Mouse (Mus musculus): Measurements from ENCODE around the gene 1700012B09Rik. TPM values are rescaled to one million over a fixed set of nuclear protein-coding genes. Genes with fewer than 3 reads are reported as not detected.

1700012B09Rik gene
- not detected for total RNA-seq (2021)
- long read RNA-seq, experiment 1, result 0 reads
- long read RNA-seq, experiment 2, result 0 reads

GRCm38 (mm10) chr9:14770803-14771471, at the start of gene 1700012B09Rik:
TSS of gene 1700012B09Rik (minus strand) at chr9:14771030.
- no peak for DNase-seq (ENCODE audit: extremely low spot score in 1 of 2, low spot score in 2 of 2)
- intact Hi-C loops (cut with DNase I), result loop anchor here (5.0 kb wide), 1 partner anchor 401 kb away; no protein-coding TSS in a partner anchor
- TF ChIP-seq CTCF (IDR thresholded peaks at IDR 0.05), result no peak
- H3K4me3 ChIP-seq, result no peak within 1 kb of the TSS
- H3K27ac ChIP-seq, result no peak within 1 kb of the TSS

GRCm38 (mm10) chr9:14810111-14810510, 39.3 kb upstream of the 1700012B09Rik start:
- intact Hi-C loops (cut with DNase I), result no loop called here
- TF ChIP-seq CTCF (IDR thresholded peaks at IDR 0.05), result no peak
- no peak overlapping the region for H3K4me3 ChIP-seq
- H3K27ac ChIP-seq, result peak overlapping the region; percentile 41
- DNase-seq (ENCODE audit: extremely low spot score in 1 of 2, low spot score in 2 of 2), result peak in 1 of 2 experiments; percentile 42

GRCm38 (mm10) chr9:14806786-14807185, 36.0 kb upstream of the 1700012B09Rik start:
- no peak overlapping the region for H3K4me3 ChIP-seq
- intact Hi-C loops (cut with DNase I), result no loop called here
- H3K27ac ChIP-seq, result no peak overlapping the region
- TF ChIP-seq CTCF (IDR thresholded peaks at IDR 0.05), result no peak
- DNase-seq (ENCODE audit: extremely low spot score in 1 of 2, low spot score in 2 of 2), result no peak

GRCm38 (mm10) chr9:14805714-14806113, 34.9 kb upstream of the 1700012B09Rik start:
- no peak overlapping the region for H3K4me3 ChIP-seq
- no peak overlapping the region for H3K27ac ChIP-seq
- DNase-seq (ENCODE audit: extremely low spot score in 1 of 2, low spot score in 2 of 2), result no peak
- TF ChIP-seq CTCF (IDR thresholded peaks at IDR 0.05), result no peak
- intact Hi-C loops (cut with DNase I), result no loop called here

- Histone ChIP-seq H3K27ac (no peak overlapping the region), H3K4me3 (no peak overlapping the region)
- intact Hi-C loops (cut with DNase I), result no loop called here
- DNase-seq (ENCODE audit: extremely low spot score in 1 of 2, low spot score in 2 of 2), result no peak
- TF ChIP-seq CTCF (IDR thresholded peaks at IDR 0.05), result no peak
These were observed 16.5 kb upstream of the 1700012B09Rik start for GRCm38 (mm10) chr9:14787356-14787755.

- H3K27ac ChIP-seq, result peak within 1 kb of the TSS; percentile 87
- intact Hi-C loops (cut with DNase I), result loop anchor here (2.0 kb wide), 1 partner anchor 76 kb away; the partner anchor contains the start of gene Gpr83
- DNase-seq (ENCODE audit: extremely low spot score in 1 of 2, low spot score in 2 of 2), result peak; percentile 89 to 90
- H3K4me3 ChIP-seq, result peak within 1 kb of the TSS; percentile 72
- no peak for TF ChIP-seq CTCF (IDR thresholded peaks at IDR 0.05)
These were observed 13.5 kb upstream of the 1700012B09Rik start, which contains the start of the genes Mre11a and Ankrd49 for GRCm38 (mm10) chr9:14784039-14785002. TSS of gene Mre11a (plus strand) at chr9:14784654. TSS of gene Ankrd49 (minus strand) at chr9:14784856.

- no peak for TF ChIP-seq CTCF (IDR thresholded peaks at IDR 0.05)
- intact Hi-C loops (cut with DNase I), result no loop called here
- no peak overlapping the region for H3K4me3 ChIP-seq
- H3K27ac ChIP-seq, result no peak overlapping the region
- no peak for DNase-seq (ENCODE audit: extremely low spot score in 1 of 2, low spot score in 2 of 2)
These were observed 7.5 kb upstream of the 1700012B09Rik start for GRCm38 (mm10) chr9:14778341-14778740.

GRCm38 (mm10) chr9:14773813-14774212, 3.0 kb upstream of the 1700012B09Rik start:
- no peak for DNase-seq (ENCODE audit: extremely low spot score in 1 of 2, low spot score in 2 of 2)
- no peak overlapping the region for H3K27ac ChIP-seq
- peak; percentile 51 for TF ChIP-seq CTCF (IDR thresholded peaks at IDR 0.05)
- intact Hi-C loops (cut with DNase I), result loop anchor here (1.0 to 5.0 kb wide), 3 partner anchors 241 to 439 kb away; no protein-coding TSS in a partner anchor
- no peak overlapping the region for H3K4me3 ChIP-seq

- no peak for TF ChIP-seq CTCF (IDR thresholded peaks at IDR 0.05)
- intact Hi-C loops (cut with DNase I), result loop anchor here (2.0 to 5.0 kb wide), 2 partner anchors 400 to 441 kb away; no protein-coding TSS in a partner anchor
- Histone ChIP-seq H3K27ac (no peak overlapping the region), H3K4me3 (no peak overlapping the region)
- DNase-seq (ENCODE audit: extremely low spot score in 1 of 2, low spot score in 2 of 2), result no peak
These were observed 1.2 kb upstream of the 1700012B09Rik start for GRCm38 (mm10) chr9:14772074-14772473.

GRCm38 (mm10) chr9:14769811-14770210, 1.0 kb downstream of the 1700012B09Rik start:
- H3K4me3 ChIP-seq, result no peak overlapping the region
- no peak for TF ChIP-seq CTCF (IDR thresholded peaks at IDR 0.05)
- no peak overlapping the region for H3K27ac ChIP-seq
- intact Hi-C loops (cut with DNase I), result loop anchor here (5.0 kb wide), 1 partner anchor 402 kb away; no protein-coding TSS in a partner anchor
- no peak for DNase-seq (ENCODE audit: extremely low spot score in 1 of 2, low spot score in 2 of 2)

GRCm38 (mm10) chr9:14764765-14765164, 6.1 kb downstream of the 1700012B09Rik start:
- Histone ChIP-seq H3K4me3 (no peak overlapping the region), H3K27ac (no peak overlapping the region)
- peak; percentile 88 for TF ChIP-seq CTCF (IDR thresholded peaks at IDR 0.05)
- intact Hi-C loops (cut with DNase I), result loop anchor here (2.0 kb wide), 2 partner anchors 242 to 252 kb away; no protein-coding TSS in a partner anchor
- DNase-seq (ENCODE audit: extremely low spot score in 1 of 2, low spot score in 2 of 2), result peak; percentile 34 to 63

All from left cerebral cortex, adult 2 months (tissue).